Comparison of ENCODE assay signal across 8 mouse cellular contexts in the genomic region with DNA sequence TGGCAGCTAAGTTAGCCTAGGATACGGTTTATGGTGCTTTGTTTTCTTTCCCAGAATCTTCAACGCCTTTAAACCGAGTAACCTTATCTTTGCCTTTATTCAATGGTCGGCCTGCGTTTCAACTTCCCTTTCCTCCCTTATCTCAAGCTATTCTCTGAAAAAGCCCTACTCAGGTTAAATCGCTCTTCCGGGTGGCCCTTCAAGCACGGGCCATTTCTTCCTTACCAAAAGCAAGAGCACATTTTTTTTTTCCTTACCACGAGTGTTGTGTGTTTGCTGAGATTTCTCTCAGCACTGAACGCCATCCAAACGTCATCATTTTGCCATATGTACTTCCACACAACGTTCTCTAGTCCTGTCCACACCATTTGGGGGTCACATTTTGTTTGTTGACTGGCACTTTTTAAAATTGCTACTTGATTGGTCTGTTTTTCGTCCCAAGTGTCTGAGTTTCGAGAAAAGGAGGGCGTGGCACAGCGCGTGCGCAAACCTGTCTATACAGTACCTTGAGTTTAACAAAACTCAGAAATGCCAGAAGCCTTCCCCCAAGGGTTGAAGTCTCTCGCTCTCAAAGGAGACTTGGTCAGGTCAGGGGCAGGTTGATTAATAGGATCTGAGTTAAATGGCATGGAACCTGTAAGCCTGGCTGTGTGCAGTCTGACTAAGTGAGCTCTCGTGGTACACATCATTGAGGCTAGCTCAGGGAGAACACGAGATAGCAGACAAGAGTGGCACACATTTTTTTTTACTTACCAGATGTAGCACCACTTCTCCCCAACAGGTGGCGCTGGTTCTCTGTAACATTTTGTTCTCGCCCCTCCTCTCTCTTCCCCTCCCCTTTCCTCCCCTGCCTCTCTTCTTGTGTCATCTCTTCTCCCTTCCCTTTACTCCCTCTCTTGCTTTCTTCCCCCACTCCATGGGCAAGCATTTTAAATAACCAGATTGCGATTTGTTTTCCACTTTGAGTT. TPM values are rescaled to one million over a fixed set of nuclear protein-coding genes. Genes with fewer than 3 reads are reported as not detected.
DNase-seq lines count a peak whose midpoint lies in the region; ATAC-seq and TF ChIP-seq lines count a peak whose summit lies in the region.

No protein-coding gene starts in this region.

- no peak overlapping the region for H3K27ac ChIP-seq in spleen, adult 2 months (ENCODE audit: insufficient read depth, low read length)
- H3K27ac ChIP-seq in lung, postnatal 0 days (ENCODE audit: low read length) = no peak overlapping the region

- H3K27me3 ChIP-seq in spleen, adult 2 months (ENCODE audit: control insufficient read depth, insufficient read depth, low read length) = no peaks in the 10 kb centered on the region
- no peaks in the 10 kb centered on the region for H3K27me3 ChIP-seq in lung, postnatal 0 days (replicated peaks; ENCODE audit: insufficient read depth, low read length)

- H3K4me2 ChIP-seq in lung, postnatal 0 days (replicated peaks; ENCODE audit: low read depth, low read length) = no peak overlapping the region

- no peak for ATAC-seq in lung, postnatal 0 days

- H3K36me3 ChIP-seq in spleen, adult 2 months (ENCODE audit: control insufficient read depth, insufficient read depth, low read length) = no peaks in the 10 kb centered on the region
- no peaks in the 10 kb centered on the region for H3K36me3 ChIP-seq in lung, postnatal 0 days (ENCODE audit: insufficient read depth, low read length)

- H3K4me1 ChIP-seq in spleen, adult 2 months (ENCODE audit: control insufficient read depth, insufficient read depth, insufficient read length) = no peaks in the 10 kb centered on the region
- H3K4me1 ChIP-seq in lung, postnatal 0 days (ENCODE audit: insufficient read depth, low read depth, low read length) = no peaks in the 10 kb centered on the region

- TF ChIP-seq POLR2A in spleen, adult 2 months (IDR thresholded peaks at IDR 0.05; ENCODE audit: low read depth, low read length) = no peak

- no peak overlapping the region for H3K9ac ChIP-seq in lung, postnatal 0 days (replicated peaks; ENCODE audit: low read depth)

- peak; percentile 42; the same call in 1 of the 2 replicates for TF ChIP-seq CTCF in spleen, adult 2 months (IDR thresholded peaks at IDR 0.05; ENCODE audit: extremely low read depth, insufficient read depth, insufficient read length, insufficient replicate concordance)
- peak; percentile 77 for TF ChIP-seq CTCF in lung, postnatal 0 days (IDR thresholded peaks at IDR 0.05)

- no peak overlapping the region for H3K4me3 ChIP-seq in spleen, adult 2 months (ENCODE audit: extremely low read depth, insufficient read depth, insufficient read length)
- H3K4me3 ChIP-seq in lung, postnatal 0 days (ENCODE audit: low read depth, low read length) = no peak overlapping the region

- no peak for TF ChIP-seq EP300 in lung, postnatal 0 days (IDR thresholded peaks at IDR 0.05)

- no peaks in the 10 kb centered on the region for H3K9me3 ChIP-seq in lung, postnatal 0 days (ENCODE audit: low read length)

- peak; percentile 11 for DNase-seq in cerebellum, adult 11 months
- no peak for DNase-seq in cerebellum, adult 11-12 months
- DNase-seq in spleen, adult 2 months (ENCODE audit: low read depth in 1 of 2, low spot score in 2 of 2) = peak; percentile 19 to 33
- no peak for DNase-seq in spleen, adult 12 weeks (ENCODE audit: low spot score)
- peak; percentile 14 for DNase-seq in embryo, embryonic 11.5 days (ENCODE audit: low read depth, low spot score)
- peak; percentile 56 for DNase-seq in kidney, postnatal 14 days
- DNase-seq in lung, postnatal 0 days (ENCODE audit: low spot score) = peak; percentile 76
- DNase-seq in spleen, postnatal 36 days (ENCODE audit: low spot score in 2 of 2) = peak; percentile 40 to 42

- 49% methylated on average over 24 of the region's 24 CpGs for WGBS in spleen, adult 2 months
- WGBS in lung, postnatal 0 days = 45% methylated on average over 24 of the region's 24 CpGs

RNA-seq across cellular contexts. Expression of a gene that starts 43.6 kb away (rescaled TPM):
- 0.06 TPM in 1 of 2 replicates, not detected in the other for polyA plus RNA-seq in spleen, adult 2 months (2012; rRNA removed)
- 0.07 and 0.12 TPM in 2 replicates for polyA plus RNA-seq in lung, postnatal 0 days (2015; fragmentation: Nextera tagmentation; extraction: Ambion mirVana)

Comparison
In these comparisons a context has a peak if more than half of its experiments do, and no peak if none do; other contexts are left out.
1. DNase-seq: peak in cerebellum, adult 11 months (single experiment), spleen, adult 2 months (2 of 2), embryo, embryonic 11.5 days (single experiment), kidney, postnatal 14 days (single experiment), lung, postnatal 0 days (single experiment) and spleen, postnatal 36 days (2 of 2); none in cerebellum, adult 11-12 months (single experiment) and spleen, adult 12 weeks (single experiment).